Mouse (Mus musculus): ENCODE measurements around the gene Nell2.

The Nell2 gene

GRCm38 (mm10) chr15:95334323-95335296 is 193.7 kb downstream of the Nell2 start:
- no peak for DNase-seq (ENCODE audit: extremely low read depth, low read depth)

GRCm38 (mm10) chr15:95333229-95333628 is 195.1 kb downstream of the Nell2 start:
- DNase-seq (ENCODE audit: extremely low read depth, low read depth): no peak

DNA sequence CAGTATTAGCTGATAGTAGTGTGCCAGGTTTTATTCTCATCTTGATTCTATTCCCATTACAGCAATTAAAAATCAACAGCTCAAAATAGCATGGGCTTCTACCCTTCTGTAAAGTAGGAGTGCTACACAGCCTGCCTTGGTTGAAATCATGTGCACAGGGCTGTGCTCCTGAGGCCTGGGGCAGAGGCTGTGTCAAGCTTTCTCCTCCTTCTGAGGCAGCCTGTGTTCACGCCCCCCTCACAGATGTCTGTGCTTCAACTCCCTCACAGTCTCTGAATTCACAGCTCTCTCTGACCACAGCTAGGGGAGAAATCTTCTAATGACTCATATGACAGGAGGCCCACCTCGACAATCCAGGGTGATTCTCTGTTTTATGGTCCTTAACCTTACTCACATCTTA is 197.4 kb downstream of the Nell2 start:
- DNase-seq (ENCODE audit: extremely low read depth, low read depth): no peak

GRCm38 (mm10) chr15:95322744-95323143 is 205.6 kb downstream of the Nell2 start:
- DNase-seq (ENCODE audit: extremely low read depth, low read depth): no peak

DNA sequence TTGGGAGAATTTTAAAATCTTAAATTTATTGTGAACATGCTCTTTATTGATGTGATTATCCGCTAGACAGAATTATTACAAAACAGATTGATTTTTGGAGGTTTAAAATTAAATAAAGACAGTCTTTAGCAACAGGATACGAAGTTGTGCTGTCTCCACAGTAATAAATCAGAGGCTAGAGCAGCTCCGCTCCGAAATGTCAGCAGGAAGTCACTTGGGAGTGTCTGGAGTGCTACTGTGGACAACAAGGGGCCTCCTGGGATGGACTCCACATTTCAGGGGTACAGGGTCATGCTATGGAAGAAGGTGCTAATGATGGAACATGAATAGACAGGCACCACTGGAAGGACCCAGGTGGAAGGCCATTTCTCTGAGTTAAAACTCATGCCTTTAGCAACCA is 211.7 kb downstream of the Nell2 start:
- no peak for DNase-seq (ENCODE audit: extremely low read depth, low read depth)

- no peak for DNase-seq (ENCODE audit: extremely low read depth, low read depth)
These were observed 213.6 kb downstream of the Nell2 start for GRCm38 (mm10) chr15:95314808-95315145.

- DNase-seq (ENCODE audit: extremely low read depth, low read depth): no peak
These were observed 214.1 kb downstream of the Nell2 start for GRCm38 (mm10) chr15:95314121-95314807.

- no peak for DNase-seq (ENCODE audit: extremely low read depth, low read depth)
These were observed 215.1 kb downstream of the Nell2 start for GRCm38 (mm10) chr15:95313286-95313685.

DNA sequence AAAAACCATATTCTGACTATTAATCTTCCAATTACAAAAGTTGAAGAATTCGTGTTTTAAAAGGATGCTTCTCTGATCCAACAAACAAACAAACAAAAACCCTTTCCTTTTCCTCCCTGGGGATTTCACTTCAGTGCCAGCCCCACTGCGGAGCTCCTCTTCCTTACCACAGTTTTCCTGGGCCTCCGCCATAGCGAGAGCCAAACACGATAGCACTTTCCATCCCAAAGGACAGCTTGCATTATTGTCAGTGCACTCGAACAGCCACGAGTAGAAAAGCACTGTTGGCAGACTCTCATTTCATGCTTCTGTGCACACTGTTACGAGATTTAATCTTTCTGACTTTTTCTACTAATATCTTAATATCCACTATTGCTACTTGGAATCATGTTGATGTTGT is 224.3 kb downstream of the Nell2 start:
- DNase-seq (ENCODE audit: extremely low read depth, low read depth): no peak

DNA sequence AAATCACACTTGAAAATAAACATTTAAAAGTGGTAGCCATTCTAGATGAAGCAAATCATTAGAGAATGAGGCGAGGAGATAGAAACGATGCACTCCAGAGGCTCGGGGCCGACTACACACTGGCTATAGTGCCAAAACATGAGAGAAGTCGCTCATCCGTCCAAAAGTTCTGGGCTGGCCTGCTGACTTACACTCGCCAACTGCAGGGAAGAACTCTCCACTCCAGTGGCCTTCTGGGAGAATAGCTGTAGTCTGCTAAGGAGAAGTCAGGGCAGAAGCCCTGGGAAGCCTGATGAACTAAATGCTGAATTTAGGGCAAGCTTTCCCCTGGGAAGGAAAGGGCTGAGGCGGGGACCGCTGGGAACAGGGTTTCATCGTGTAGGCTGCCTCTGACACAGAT is 231.8 kb downstream of the Nell2 start:
- no peak for DNase-seq (ENCODE audit: extremely low read depth, low read depth)

- no peak for DNase-seq (ENCODE audit: extremely low read depth, low read depth)
These were observed 239.3 kb downstream of the Nell2 start for GRCm38 (mm10) chr15:95289047-95289446.

GRCm38 (mm10) chr15:95285199-95285598 is 243.2 kb downstream of the Nell2 start:
- no peak for DNase-seq (ENCODE audit: extremely low read depth, low read depth)

DNA sequence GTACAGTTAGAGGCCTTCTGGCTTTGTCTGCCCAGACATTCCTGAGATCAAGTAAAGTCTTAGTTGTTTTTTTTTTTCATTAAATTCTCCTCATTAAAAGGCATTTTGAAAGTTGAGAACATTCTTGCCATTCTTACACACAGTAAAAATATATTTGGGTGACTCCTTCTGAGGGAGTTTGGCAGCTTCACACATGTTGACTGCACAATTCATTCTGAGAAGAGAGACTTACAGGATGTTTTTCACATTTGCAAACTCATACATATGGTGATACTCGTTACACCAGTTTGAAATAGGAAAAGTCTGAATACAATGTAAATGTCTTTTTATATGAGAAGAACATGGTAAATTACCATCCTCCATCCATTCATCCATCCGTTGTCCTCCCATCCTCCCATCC is 247.4 kb downstream of the Nell2 start:
- DNase-seq (ENCODE audit: extremely low read depth, low read depth): no peak

DNA sequence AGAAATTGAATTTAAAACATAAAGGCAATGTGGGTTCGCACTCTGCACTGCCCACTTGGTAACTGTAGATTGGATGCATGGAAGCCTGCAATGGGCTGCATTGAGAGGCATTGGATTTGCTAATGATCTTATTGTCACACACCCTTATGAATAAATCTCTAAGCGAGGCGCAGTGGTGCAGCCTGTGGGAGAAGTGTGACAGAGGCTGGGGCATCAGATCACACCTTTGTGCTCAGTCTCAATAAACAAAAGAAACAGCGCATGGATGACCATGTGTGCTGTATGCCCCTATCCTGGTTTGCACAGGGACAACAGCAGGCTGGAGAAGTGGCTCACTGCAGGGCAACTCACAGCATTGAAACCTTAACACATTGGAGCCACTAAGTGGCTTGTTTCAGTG is 250.4 kb downstream of the Nell2 start:
- no peak for DNase-seq (ENCODE audit: extremely low read depth, low read depth)

- no peak for DNase-seq (ENCODE audit: extremely low read depth, low read depth)
These were observed 251.8 kb downstream of the Nell2 start for GRCm38 (mm10) chr15:95276556-95276955.

- no peak for DNase-seq (ENCODE audit: extremely low read depth, low read depth)
These were observed 252.8 kb downstream of the Nell2 start for GRCm38 (mm10) chr15:95275553-95275952.

DNA sequence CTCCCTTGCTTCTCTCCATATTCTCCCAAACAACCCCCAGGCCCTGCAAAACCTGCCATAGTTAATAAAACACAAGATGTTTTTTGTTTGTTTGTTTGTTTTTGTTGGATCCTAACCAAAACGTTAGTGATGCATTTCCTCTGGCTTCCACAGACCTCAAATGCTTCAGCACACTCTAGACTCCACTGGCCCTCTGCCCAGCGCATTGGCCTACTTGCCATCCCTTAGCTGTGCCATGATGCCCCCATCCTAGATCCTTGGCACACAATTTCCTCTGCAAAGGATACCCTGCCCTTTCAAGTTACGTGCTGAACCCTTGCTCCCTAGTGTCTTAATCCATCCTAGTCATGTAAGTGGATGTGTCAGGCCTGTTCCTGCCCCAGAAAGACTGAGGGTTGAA is 255.1 kb downstream of the Nell2 start:
- no peak for DNase-seq (ENCODE audit: extremely low read depth, low read depth)

DNA sequence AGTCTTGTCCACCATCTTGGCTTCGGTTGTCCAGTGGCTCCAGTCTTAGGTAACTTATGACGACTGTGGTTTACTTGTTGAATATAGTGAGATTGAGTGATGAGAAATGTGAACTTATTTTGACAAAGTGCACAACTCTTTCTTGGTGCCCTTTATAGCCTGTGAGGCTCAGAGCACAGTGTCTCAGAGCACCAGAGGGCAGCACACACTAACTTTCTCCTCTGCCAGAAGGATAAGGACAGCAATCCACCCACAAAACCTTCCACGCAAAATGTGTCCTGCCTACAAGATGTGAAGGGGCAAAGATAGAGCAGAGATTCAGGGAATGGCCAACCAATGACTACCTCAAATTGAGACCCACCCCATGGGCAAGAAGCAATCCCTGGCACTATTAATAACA is 256.2 kb downstream of the Nell2 start:
- no peak for DNase-seq (ENCODE audit: extremely low read depth, low read depth)

GRCm38 (mm10) chr15:95259671-95260450 is 268.5 kb downstream of the Nell2 start:
- no peak for DNase-seq (ENCODE audit: extremely low read depth, low read depth)

- no peak for DNase-seq (ENCODE audit: extremely low read depth, low read depth)
These were observed 271.2 kb downstream of the Nell2 start for GRCm38 (mm10) chr15:95257131-95257530.

- DNase-seq (ENCODE audit: extremely low read depth, low read depth): no peak
These were observed 282.8 kb downstream of the Nell2 start for GRCm38 (mm10) chr15:95245516-95245915.

- no peak for DNase-seq (ENCODE audit: extremely low read depth, low read depth)
These were observed 284.5 kb downstream of the Nell2 start for GRCm38 (mm10) chr15:95243876-95244275.

All from MEL-GATA-1-ER (cell line).